Mouse (Mus musculus) liver, postnatal 0 days (tissue): ENCODE results near the gene Spsb1.

ENCODE experiments used
- CTCF ChIP-seq: sonication (generic); IDR thresholded peaks from 2 replicates; pipeline ENCODE4 v1.5.1; 2016; ENCODE audit warnings: antibody characterized with exemption, low read depth
- EP300 ChIP-seq: IDR thresholded peaks from 2 replicates; pipeline ENCODE4 v1.6.1; 2016; ENCODE audit warnings: antibody characterized with exemption, low read depth, mild to moderate bottlenecking

GRCm38 (mm10) chr4:149876761-149877160 lies 78.1 kb downstream of the Spsb1 start:
- TF ChIP-seq CTCF (no peak), EP300 (no peak)
